Mouse (Mus musculus): ENCODE data around the gene Kcnd3. TPM values are rescaled to one million over a fixed set of nuclear protein-coding genes. Genes with fewer than 3 reads are reported as not detected.

Gene Kcnd3
- polyA plus RNA-seq, 1 experiment from 2014 or later = 0.93 TPM

GRCm38 (mm10) chr3:105701399-105701798 lies 249.3 kb downstream of the Kcnd3 start:
- 49% methylated on average over 5 of the region's 5 CpGs for WGBS
- peaks cover 25% of the 10 kb centered on the region for H3K27me3 ChIP-seq (replicated peaks; ENCODE audit: control insufficient read depth, insufficient read depth, low read length)
- no peaks in the 10 kb centered on the region for H3K36me3 ChIP-seq (ENCODE audit: control insufficient read depth, insufficient read depth, low read length)
- ATAC-seq (ENCODE audit: low read depth) (no peak), DNase-seq (ENCODE audit: low spot score) (no peak)
- H3K4me3 ChIP-seq (ENCODE audit: low read depth, low read length) = no peak overlapping the region
- no peak overlapping the region for H3K4me2 ChIP-seq (ENCODE audit: low read depth, low read length)
- H3K27ac ChIP-seq (replicated peaks; ENCODE audit: low read depth, low read length) = no peak overlapping the region
- peaks cover 5% of the 10 kb centered on the region for H3K4me1 ChIP-seq (ENCODE audit: control insufficient read depth, insufficient read depth, low read length)
- no peaks in the 10 kb centered on the region for H3K9me3 ChIP-seq (ENCODE audit: control insufficient read depth, low read length)
- no peak overlapping the region for H3K9ac ChIP-seq (ENCODE audit: low read depth, low read length)

- H3K27me3 ChIP-seq (replicated peaks; ENCODE audit: control insufficient read depth, insufficient read depth, low read length) = peaks cover 18% of the 10 kb centered on the region
- DNase-seq (ENCODE audit: low spot score) = no peak
- peaks cover 5% of the 10 kb centered on the region for H3K4me1 ChIP-seq (ENCODE audit: control insufficient read depth, insufficient read depth, low read length)
- peak overlapping the region; percentile 91; the same call in 1 of the 2 replicates for H3K4me2 ChIP-seq (ENCODE audit: low read depth, low read length)
- no peaks in the 10 kb centered on the region for H3K36me3 ChIP-seq (ENCODE audit: control insufficient read depth, insufficient read depth, low read length)
- no peaks in the 10 kb centered on the region for H3K9me3 ChIP-seq (ENCODE audit: control insufficient read depth, low read length)
- no peak overlapping the region for H3K4me3 ChIP-seq (ENCODE audit: low read depth, low read length)
- no peak overlapping the region for H3K9ac ChIP-seq (ENCODE audit: low read depth, low read length)
- no peak overlapping the region for H3K27ac ChIP-seq (replicated peaks; ENCODE audit: low read depth, low read length)
- 37% methylated on average over 6 of the region's 6 CpGs for WGBS
- ATAC-seq (ENCODE audit: low read depth) = no peak
Observed at GRCm38 (mm10) chr3:105703571-105703970, 251.4 kb downstream of the Kcnd3 start.

GRCm38 (mm10) chr3:105704031-105705008 lies 252.2 kb downstream of the Kcnd3 start, which contains the start of gene Inka2:
Gene Inka2 (plus strand): TSS chr3:105704599.
- Histone ChIP-seq H3K4me3 (ENCODE audit: low read depth, low read length) (peak within 1 kb of the TSS; percentile 56), H3K27ac (replicated peaks; ENCODE audit: low read depth, low read length) (peak within 1 kb of the TSS; percentile 31; the same call in 1 of the 2 replicates), H3K4me1 (ENCODE audit: control insufficient read depth, insufficient read depth, low read length) (peaks cover 5% of the 10 kb centered on the region), H3K36me3 (ENCODE audit: control insufficient read depth, insufficient read depth, low read length) (no peaks in the 10 kb centered on the region), H3K27me3 (replicated peaks; ENCODE audit: control insufficient read depth, insufficient read depth, low read length) (peaks cover 18% of the 10 kb centered on the region), H3K9me3 (ENCODE audit: control insufficient read depth, low read length) (no peaks in the 10 kb centered on the region), H3K9ac (ENCODE audit: low read depth, low read length) (peak within 1 kb of the TSS; percentile 66), H3K4me2 (ENCODE audit: low read depth, low read length) (peak within 1 kb of the TSS; percentile 91)
- ATAC-seq (ENCODE audit: low read depth) (peak; percentile 95), DNase-seq (ENCODE audit: low spot score) (peak; percentile 94)
- 6% methylated on average over 38 of the region's 43 CpGs for WGBS

GRCm38 (mm10) chr3:105705061-105705549 lies 253.0 kb downstream of the Kcnd3 start:
- no peaks in the 10 kb centered on the region for H3K9me3 ChIP-seq (ENCODE audit: control insufficient read depth, low read length)
- ATAC-seq (ENCODE audit: low read depth) (peak; percentile 64), DNase-seq (ENCODE audit: low spot score) (peak; percentile 71)
- H3K4me2 ChIP-seq (ENCODE audit: low read depth, low read length) = peak overlapping the region; percentile 91
- peak overlapping the region; percentile 56 for H3K4me3 ChIP-seq (ENCODE audit: low read depth, low read length)
- H3K36me3 ChIP-seq (ENCODE audit: control insufficient read depth, insufficient read depth, low read length) = no peaks in the 10 kb centered on the region
- peaks cover 5% of the 10 kb centered on the region for H3K4me1 ChIP-seq (ENCODE audit: control insufficient read depth, insufficient read depth, low read length)
- peak overlapping the region; percentile 66 for H3K9ac ChIP-seq (ENCODE audit: low read depth, low read length)
- peak overlapping the region; percentile 31; the same call in 1 of the 2 replicates for H3K27ac ChIP-seq (replicated peaks; ENCODE audit: low read depth, low read length)
- peaks cover 18% of the 10 kb centered on the region for H3K27me3 ChIP-seq (replicated peaks; ENCODE audit: control insufficient read depth, insufficient read depth, low read length)
- WGBS = under 1% methylated on average over 18 of the region's 28 CpGs

GRCm38 (mm10) chr3:105705561-105705960 lies 253.4 kb downstream of the Kcnd3 start:
- H3K36me3 ChIP-seq (ENCODE audit: control insufficient read depth, insufficient read depth, low read length) = no peaks in the 10 kb centered on the region
- DNase-seq (ENCODE audit: low spot score) = no peak
- no peaks in the 10 kb centered on the region for H3K9me3 ChIP-seq (ENCODE audit: control insufficient read depth, low read length)
- peak overlapping the region; percentile 56 for H3K4me3 ChIP-seq (ENCODE audit: low read depth, low read length)
- peak overlapping the region; percentile 31; the same call in 1 of the 2 replicates for H3K27ac ChIP-seq (replicated peaks; ENCODE audit: low read depth, low read length)
- ATAC-seq (ENCODE audit: low read depth) = no peak
- H3K9ac ChIP-seq (ENCODE audit: low read depth, low read length) = peak overlapping the region; percentile 66
- 20% methylated on average over 3 of the region's 3 CpGs for WGBS
- H3K4me1 ChIP-seq (ENCODE audit: control insufficient read depth, insufficient read depth, low read length) = peaks cover 9% of the 10 kb centered on the region
- peaks cover 18% of the 10 kb centered on the region for H3K27me3 ChIP-seq (replicated peaks; ENCODE audit: control insufficient read depth, insufficient read depth, low read length)
- peak overlapping the region; percentile 91 for H3K4me2 ChIP-seq (ENCODE audit: low read depth, low read length)

- H3K36me3 ChIP-seq (ENCODE audit: control insufficient read depth, insufficient read depth, low read length) = no peaks in the 10 kb centered on the region
- H3K9me3 ChIP-seq (ENCODE audit: control insufficient read depth, low read length) = no peaks in the 10 kb centered on the region
- peak overlapping the region; percentile 4; the same call in 1 of the 2 replicates for H3K4me3 ChIP-seq (ENCODE audit: low read depth, low read length)
- peaks cover 18% of the 10 kb centered on the region for H3K27me3 ChIP-seq (replicated peaks; ENCODE audit: control insufficient read depth, insufficient read depth, low read length)
- no peak overlapping the region for H3K27ac ChIP-seq (replicated peaks; ENCODE audit: low read depth, low read length)
- ATAC-seq (ENCODE audit: low read depth) (no peak), DNase-seq (ENCODE audit: low spot score) (no peak)
- H3K4me1 ChIP-seq (ENCODE audit: control insufficient read depth, insufficient read depth, low read length) = peaks cover 9% of the 10 kb centered on the region
- 40% methylated on average over 4 of the region's 4 CpGs for WGBS
- no peak overlapping the region for H3K9ac ChIP-seq (ENCODE audit: low read depth, low read length)
- peak overlapping the region; percentile 91 for H3K4me2 ChIP-seq (ENCODE audit: low read depth, low read length)
Observed at GRCm38 (mm10) chr3:105706366-105707020, 254.4 kb downstream of the Kcnd3 start.

- no peaks in the 10 kb centered on the region for H3K9me3 ChIP-seq (ENCODE audit: control insufficient read depth, low read length)
- no peak overlapping the region for H3K4me3 ChIP-seq (ENCODE audit: low read depth, low read length)
- 0 out of 2 replicates have a peak overlapping the region, but pooled peaks have one; percentile 91 for H3K4me2 ChIP-seq (ENCODE audit: low read depth, low read length)
- DNase-seq (ENCODE audit: low spot score) = peak; percentile 72
- H3K36me3 ChIP-seq (ENCODE audit: control insufficient read depth, insufficient read depth, low read length) = no peaks in the 10 kb centered on the region
- H3K27ac ChIP-seq (replicated peaks; ENCODE audit: low read depth, low read length) = 0 out of 2 replicates have a peak overlapping the region, but pooled peaks have one; percentile 3
- H3K9ac ChIP-seq (ENCODE audit: low read depth, low read length) = no peak overlapping the region
- peaks cover 18% of the 10 kb centered on the region for H3K27me3 ChIP-seq (replicated peaks; ENCODE audit: control insufficient read depth, insufficient read depth, low read length)
- 11% methylated on average over 7 of the region's 7 CpGs for WGBS
- peaks cover 9% of the 10 kb centered on the region for H3K4me1 ChIP-seq (ENCODE audit: control insufficient read depth, insufficient read depth, low read length)
- peak; percentile 7; the same call in 1 of the 2 replicates for ATAC-seq (ENCODE audit: low read depth)
Observed at GRCm38 (mm10) chr3:105707590-105707989, 255.5 kb downstream of the Kcnd3 start.

- no peak overlapping the region for H3K4me3 ChIP-seq (ENCODE audit: low read depth, low read length)
- H3K27ac ChIP-seq (replicated peaks; ENCODE audit: low read depth, low read length) = no peak overlapping the region
- ATAC-seq (ENCODE audit: low read depth) = peak; percentile 34; the same call in 1 of the 2 replicates
- DNase-seq (ENCODE audit: low spot score) = peak; percentile 68
- no peak overlapping the region for H3K4me2 ChIP-seq (ENCODE audit: low read depth, low read length)
- no peak overlapping the region for H3K9ac ChIP-seq (ENCODE audit: low read depth, low read length)
- no peaks in the 10 kb centered on the region for H3K36me3 ChIP-seq (ENCODE audit: control insufficient read depth, insufficient read depth, low read length)
- H3K4me1 ChIP-seq (ENCODE audit: control insufficient read depth, insufficient read depth, low read length) = peaks cover 15% of the 10 kb centered on the region
- H3K9me3 ChIP-seq (ENCODE audit: control insufficient read depth, low read length) = no peaks in the 10 kb centered on the region
- H3K27me3 ChIP-seq (replicated peaks; ENCODE audit: control insufficient read depth, insufficient read depth, low read length) = peaks cover 7% of the 10 kb centered on the region
- WGBS = 63% methylated on average over 6 of the region's 6 CpGs
Observed at GRCm38 (mm10) chr3:105710246-105710645, 258.1 kb downstream of the Kcnd3 start.

All from embryonic facial prominence, embryonic 14.5 days (tissue).